Mouse (Mus musculus) MEL (cell line): ENCODE measurements around the gene Cldnd2. TPM values are rescaled to one million over a fixed set of nuclear protein-coding genes. Genes with fewer than 3 reads are reported as not detected.

Source experiments
- DNase-seq: peaks from one replicate; pipeline ENCODE4 v3.0.0; 2011; ENCODE audit warnings: low read depth, low spot score
- H3K27ac ChIP-seq: 2 replicates; pipeline ENCODE4 v1.5.1; 2012; ENCODE audit warnings: low read depth, mild to moderate bottlenecking, control low read depth, low read length, moderate library complexity; ENCODE audit not compliant: control insufficient read depth
- H3K27me3 ChIP-seq, 2 experiments: fragments of 150-350 bp in 1 of 2; sonication (generic) in 1 of 2; 2 replicates each; pipeline ENCODE4 v1.6.1; 2012; ENCODE audit warnings: low read length in 2 of 2, mild to moderate bottlenecking in 2 of 2, improper control_type of control experiment in 1 of 2, moderate library complexity in 1 of 2; ENCODE audit not compliant: insufficient read depth in 2 of 2, control insufficient read depth in 1 of 2
- H3K36me3 ChIP-seq, 2 experiments: 2 replicates each; pipeline ENCODE4 v1.6.1; 2012 to 2014; ENCODE audit warnings: low read length in 2 of 2, improper control_type of control experiment in 1 of 2, inconsistent platforms in 1 of 2, mild to moderate bottlenecking in 1 of 2; ENCODE audit not compliant: insufficient read depth in 2 of 2, control insufficient read depth in 1 of 2
- H3K4me1 ChIP-seq, 2 experiments: fragments of 150-350 bp in 1 of 2; sonication (generic) in 1 of 2; 2 replicates each; pipeline ENCODE4 v1.6.1; 2012; ENCODE audit warnings: low read length in 2 of 2, improper control_type of control experiment in 1 of 2, mild to moderate bottlenecking in 1 of 2; ENCODE audit not compliant: insufficient read depth in 2 of 2, control insufficient read depth in 1 of 2
- H3K4me3 ChIP-seq, 2 experiments: fragments of 150-350 bp in 1 of 2; sonication (generic) in 1 of 2; 2 replicates each; pipeline ENCODE4 v1.5.1; 2012; ENCODE audit warnings: low read depth in 2 of 2, low read length in 2 of 2, mild to moderate bottlenecking in 2 of 2, moderate library complexity in 2 of 2, control low read depth in 1 of 2, improper control_type of control experiment in 1 of 2; ENCODE audit not compliant: control insufficient read depth in 1 of 2, insufficient read depth in 1 of 2
- H3K79me2 ChIP-seq: 2 replicates; pipeline ENCODE4 v1.6.1; 2012; ENCODE audit warnings: mild to moderate bottlenecking, low read length, moderate library complexity; ENCODE audit not compliant: control insufficient read depth, poor library complexity, insufficient read depth
- H3K9ac ChIP-seq: 2 replicates; pipeline ENCODE4 v1.6.1; 2012; ENCODE audit warnings: low read depth, mild to moderate bottlenecking, control low read depth, low read length, moderate library complexity; ENCODE audit not compliant: control insufficient read depth, poor library complexity, severe bottlenecking
- H3K9me3 ChIP-seq: fragments of 150-350 bp; sonication (generic); replicated peaks from 2 replicates; pipeline ENCODE4 v1.6.1; 2012; ENCODE audit warnings: mild to moderate bottlenecking, low read length, improper control_type of control experiment, moderate library complexity; ENCODE audit not compliant: insufficient read depth
- BHLHE40 ChIP-seq: IDR thresholded peaks from 2 replicates; pipeline ENCODE4 v1.6.1; 2012; ENCODE audit warnings: low read depth, mild to moderate bottlenecking, inconsistent platforms, low read length, improper control_type of control experiment, borderline replicate concordance
- CHD1 ChIP-seq: IDR thresholded peaks from 2 replicates; pipeline ENCODE4 v1.6.1; 2012; ENCODE audit warnings: low read depth, mild to moderate bottlenecking, inconsistent platforms, low read length, improper control_type of control experiment
- CTCF ChIP-seq, 3 experiments: IDR thresholded peaks in 2 of 3; conservative IDR thresholded peaks in 1 of 3; 2 replicates each; pipeline ENCODE4 v1.5.1; 2011 to 2012; ENCODE audit warnings: low read length in 3 of 3, low read depth in 2 of 3, mild to moderate bottlenecking in 2 of 3, improper control_type of control experiment in 1 of 3, inconsistent platforms in 1 of 3, mixed read lengths in 1 of 3, moderate library complexity in 1 of 3; ENCODE audit not compliant: control insufficient read depth in 1 of 3, insufficient read depth in 1 of 3, poor library complexity in 1 of 3, severe bottlenecking in 1 of 3
- ELF1 ChIP-seq: IDR thresholded peaks from 2 replicates; pipeline ENCODE4 v1.6.1; 2014; ENCODE audit warnings: low read depth, mild to moderate bottlenecking, inconsistent platforms, low read length, improper control_type of control experiment, moderate library complexity
- GABPA ChIP-seq: IDR thresholded peaks from 2 replicates; pipeline ENCODE4 v1.6.1; 2012; ENCODE audit warnings: low read depth, mild to moderate bottlenecking, inconsistent platforms, low read length, improper control_type of control experiment, moderate library complexity
- HCFC1 ChIP-seq: IDR thresholded peaks from 2 replicates; pipeline ENCODE4 v1.6.1; 2012; ENCODE audit warnings: low read depth, mild to moderate bottlenecking, inconsistent platforms, low read length, improper control_type of control experiment, moderate library complexity
- MAX ChIP-seq: IDR thresholded peaks from 2 replicates; pipeline ENCODE4 v1.6.1; 2011; ENCODE audit warnings: low read length, improper control_type of control experiment
- MAZ ChIP-seq: IDR thresholded peaks from 2 replicates; pipeline ENCODE4 v1.6.1; 2012; ENCODE audit warnings: low read depth, mild to moderate bottlenecking, inconsistent platforms, low read length, improper control_type of control experiment
- MEF2A ChIP-seq: IDR thresholded peaks from 2 replicates; pipeline ENCODE4 v1.6.1; 2014; ENCODE audit warnings: low read depth, mild to moderate bottlenecking, inconsistent platforms, low read length, improper control_type of control experiment; ENCODE audit not compliant: poor library complexity, insufficient replicate concordance, severe bottlenecking; ENCODE audit errors: extremely low read depth
- MYC ChIP-seq: IDR thresholded peaks from 2 replicates; pipeline ENCODE4 v1.6.1; 2011; ENCODE audit warnings: low read depth, mild to moderate bottlenecking, low read length, improper control_type of control experiment, moderate library complexity
- POLR2AphosphoS2 ChIP-seq: IDR thresholded peaks from 2 replicates; pipeline ENCODE4 v1.6.1; 2011; ENCODE audit warnings: low read length, improper control_type of control experiment
- POLR2AphosphoS5 ChIP-seq: IDR thresholded peaks from 2 replicates; pipeline ENCODE4 v1.6.1; 2012; ENCODE audit warnings: low read depth, borderline replicate concordance, mild to moderate bottlenecking, inconsistent platforms, low read length, moderate library complexity, mixed read lengths
- RAD21 ChIP-seq: IDR thresholded peaks from 2 replicates; pipeline ENCODE4 v1.6.1; 2011; ENCODE audit warnings: mild to moderate bottlenecking, low read depth, low read length, improper control_type of control experiment
- RCOR1 ChIP-seq: IDR thresholded peaks from 2 replicates; pipeline ENCODE4 v1.6.1; 2012; ENCODE audit warnings: low read depth, mild to moderate bottlenecking, inconsistent platforms, low read length, improper control_type of control experiment
- SMC3 ChIP-seq: IDR thresholded peaks from 2 replicates; pipeline ENCODE4 v1.6.1; 2011; ENCODE audit warnings: low read depth, low read length, improper control_type of control experiment
- TAL1 ChIP-seq: IDR thresholded peaks from 2 replicates; pipeline ENCODE4 v1.6.1; 2012; ENCODE audit warnings: mild to moderate bottlenecking, inconsistent platforms, low read length, moderate library complexity, mixed read lengths
- TBP ChIP-seq: IDR thresholded peaks from 2 replicates; pipeline ENCODE4 v1.8.0; 2011; ENCODE audit warnings: low read depth, low read length, improper control_type of control experiment
- USF1 ChIP-seq: IDR thresholded peaks from 2 replicates; pipeline ENCODE4 v1.6.1; 2014; ENCODE audit warnings: low read depth, mild to moderate bottlenecking, inconsistent platforms, low read length, improper control_type of control experiment, moderate library complexity
- USF2 ChIP-seq, 2 experiments: IDR thresholded peaks; 2 replicates each; pipeline ENCODE4 v1.6.1; 2011 to 2012; ENCODE audit warnings: improper control_type of control experiment in 2 of 2, low read length in 2 of 2, borderline replicate concordance in 1 of 2, inconsistent platforms in 1 of 2, low read depth in 1 of 2, mild to moderate bottlenecking in 1 of 2; ENCODE audit not compliant: insufficient read depth in 1 of 2
- ZNF384 ChIP-seq: IDR thresholded peaks from 2 replicates; pipeline ENCODE4 v1.6.1; 2012; ENCODE audit warnings: low read depth, mild to moderate bottlenecking, inconsistent platforms, low read length, improper control_type of control experiment
- polyA plus RNA-seq, 2 experiments: library from polyadenylated mRNA; stranded (reverse) in 1 of 2; unstranded in 1 of 2; fragments of >175 nt in 1 of 2; fragments of >200 nt in 1 of 2; gene quantifications; 2 replicates each; pipeline versions ENCODE4 v1.2.1 to v1.2.4; 2012; ENCODE audit warnings: low replicate concordance in 2 of 2, low read depth in 1 of 2; ENCODE audit not compliant: insufficient read length in 2 of 2, insufficient read depth in 1 of 2, missing spikeins in 1 of 2
- total RNA-seq: library from RNA; depleted of rRNA; stranded (reverse); fragments of 300-350 nt; gene quantifications from 2 replicates; pipeline ENCODE4 v1.2.3, GENCODE M21; 2012

The Cldnd2 gene
- total and polyA plus RNA-seq, 3 experiments = not detected

DNA sequence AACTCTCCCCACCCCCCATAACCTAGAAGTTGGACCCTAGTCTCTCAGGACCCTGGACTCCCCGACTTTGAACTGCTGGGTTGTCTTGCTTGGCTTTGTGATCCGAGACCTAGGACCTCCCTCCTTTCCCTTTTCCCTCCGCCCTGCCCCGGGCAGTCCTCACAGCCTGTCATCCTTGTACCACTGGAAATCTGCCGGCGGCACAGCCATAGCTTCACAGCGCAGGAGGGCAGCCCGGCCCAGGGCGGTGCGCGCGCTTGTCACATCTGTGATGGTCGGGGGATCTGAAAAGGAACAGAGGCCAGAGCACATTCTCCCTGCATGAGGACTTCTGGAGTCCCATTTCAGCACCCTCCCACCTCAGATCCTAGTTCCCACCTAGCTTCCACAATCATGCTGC lies 35.8 kb downstream of the Cldnd2 start:
- no peaks in the 10 kb centered on the region for H3K4me1 ChIP-seq
- DNase-seq = no peak
- H3K27ac ChIP-seq = no peak overlapping the region
- no peaks in the 10 kb centered on the region for H3K9me3 ChIP-seq
- no peaks in the 10 kb centered on the region for H3K36me3 ChIP-seq
- H3K79me2 ChIP-seq = no peaks in the 10 kb centered on the region
- no peaks in the 10 kb centered on the region for H3K27me3 ChIP-seq
- H3K9ac ChIP-seq = no peak overlapping the region
- H3K4me3 ChIP-seq = no peak overlapping the region
- TF ChIP-seq RAD21 = no peak
- TF ChIP-seq RCOR1 = no peak
- TF ChIP-seq ELF1 = no peak
- no peak for TF ChIP-seq SMC3
- no peak for TF ChIP-seq USF2 (IDR thresholded peaks at IDR 0.05; ENCODE audit: borderline replicate concordance in 1 of 2, insufficient read depth in 1 of 2, low read depth in 1 of 2, low read length in 2 of 2)
- no peak for TF ChIP-seq GABPA
- no peak for TF ChIP-seq TBP

DNA sequence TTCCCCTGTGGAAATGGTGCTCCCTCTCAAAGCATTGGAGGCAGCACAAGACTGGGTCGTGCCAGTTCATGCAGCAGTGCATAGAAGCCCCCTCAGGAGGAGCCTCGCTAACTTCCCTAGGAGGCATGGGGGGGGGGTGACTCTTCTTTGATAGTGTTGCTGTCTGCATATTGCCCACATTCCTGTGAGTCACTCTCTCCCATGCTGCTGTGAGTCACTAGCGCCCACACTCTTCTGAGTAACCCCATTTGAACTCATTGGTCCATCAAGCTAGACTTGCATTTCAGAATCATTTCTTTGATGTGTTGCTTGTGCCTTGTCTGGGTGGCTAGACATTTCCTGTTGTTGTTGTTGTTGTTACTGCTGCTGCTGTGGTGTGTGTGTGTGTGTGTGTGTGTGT lies 40.6 kb downstream of the Cldnd2 start:
- Histone ChIP-seq H3K9ac (no peak overlapping the region), H3K9me3 (no peaks in the 10 kb centered on the region), H3K27ac (no peak overlapping the region), H3K36me3 (no peaks in the 10 kb centered on the region), H3K79me2 (no peaks in the 10 kb centered on the region), H3K27me3 (no peaks in the 10 kb centered on the region), H3K4me3 (no peak overlapping the region), H3K4me1 (no peaks in the 10 kb centered on the region)
- TF ChIP-seq SMC3 (no peak), HCFC1 (no peak), POLR2AphosphoS5 (no peak), POLR2AphosphoS2 (no peak), ZNF384 (no peak), USF1 (no peak), BHLHE40 (no peak), CTCF (IDR thresholded peaks at IDR 0.05 in 2 of 3, conservative IDR thresholded peaks at IDR 0.05 in 1 of 3; ENCODE audit: control insufficient read depth in 1 of 3, insufficient read depth in 1 of 3, low read depth in 2 of 3, low read length in 3 of 3, poor library complexity in 1 of 3, severe bottlenecking in 1 of 3) (no peak), RAD21 (no peak), MEF2A (no peak), TAL1 (no peak), GABPA (no peak), TBP (no peak), MYC (no peak), MAZ (no peak), CHD1 (no peak), MAX (no peak)
- no peak for DNase-seq
